Mouse (Mus musculus): ENCODE measurements around the gene C1qtnf2. TPM values are rescaled to one million over a fixed set of nuclear protein-coding genes. Genes with fewer than 3 reads are reported as not detected.

C1qtnf2 gene
- total and polyA plus RNA-seq, 3 experiments, result not detected

- Histone ChIP-seq H3K27me3 (ENCODE audit: control insufficient read depth in 1 of 2, insufficient read depth in 2 of 2, low read length in 2 of 2) (peaks cover 8 to 11% of the 10 kb centered on the region in 2 experiments), H3K9ac (ENCODE audit: control insufficient read depth, low read depth, low read length, poor library complexity, severe bottlenecking) (no peak overlapping the region), H3K27ac (ENCODE audit: control insufficient read depth, low read depth, low read length) (no peak overlapping the region), H3K9me3 (replicated peaks; ENCODE audit: insufficient read depth, low read length) (no peaks in the 10 kb centered on the region), H3K4me1 (ENCODE audit: control insufficient read depth in 1 of 2, insufficient read depth in 2 of 2, low read length in 2 of 2) (no peaks in the 10 kb centered on the region), H3K4me3 (ENCODE audit: control insufficient read depth in 1 of 2, insufficient read depth in 1 of 2, low read depth in 2 of 2, low read length in 2 of 2) (no peak overlapping the region), H3K79me2 (ENCODE audit: control insufficient read depth, insufficient read depth, low read length, poor library complexity) (no peaks in the 10 kb centered on the region), H3K36me3 (ENCODE audit: control insufficient read depth in 1 of 2, insufficient read depth in 2 of 2, low read length in 2 of 2) (no peaks in the 10 kb centered on the region)
- no peak for TF ChIP-seq NRF1 (IDR thresholded peaks at IDR 0.05; ENCODE audit: insufficient read depth, low read depth, low read length, poor library complexity, severe bottlenecking)
- no peak for TF ChIP-seq ZNF384 (IDR thresholded peaks at IDR 0.05; ENCODE audit: low read depth, low read length)
- TF ChIP-seq JUND (IDR thresholded peaks at IDR 0.05; ENCODE audit: low read depth, low read length), result no peak
- no peak for TF ChIP-seq POLR2AphosphoS2 (IDR thresholded peaks at IDR 0.05; ENCODE audit: low read length)
- no peak for TF ChIP-seq TBP (IDR thresholded peaks at IDR 0.05; ENCODE audit: low read depth, low read length)
- no peak for TF ChIP-seq POLR2A (IDR thresholded peaks at IDR 0.05; ENCODE audit: control insufficient read depth in 1 of 2, insufficient read depth in 1 of 2, low read depth in 1 of 2, low read length in 2 of 2, poor library complexity in 1 of 2)
- TF ChIP-seq HCFC1 (IDR thresholded peaks at IDR 0.05; ENCODE audit: low read depth, low read length), result no peak
- DNase-seq (ENCODE audit: low read depth, low spot score), result no peak
Observed at GRCm38 (mm10) chr11:43505188-43505587, 31.1 kb downstream of the C1qtnf2 start.

GRCm38 (mm10) chr11:43507976-43508375 is 33.9 kb downstream of the C1qtnf2 start:
- no peaks in the 10 kb centered on the region for H3K4me1 ChIP-seq (ENCODE audit: control insufficient read depth in 1 of 2, insufficient read depth in 2 of 2, low read length in 2 of 2)
- DNase-seq (ENCODE audit: low read depth, low spot score), result no peak
- H3K9ac ChIP-seq (ENCODE audit: control insufficient read depth, low read depth, low read length, poor library complexity, severe bottlenecking), result no peak overlapping the region
- H3K4me3 ChIP-seq (ENCODE audit: control insufficient read depth in 1 of 2, insufficient read depth in 1 of 2, low read depth in 2 of 2, low read length in 2 of 2), result no peak overlapping the region
- no peak for TF ChIP-seq ZC3H11A (IDR thresholded peaks at IDR 0.05; ENCODE audit: low read depth, low read length)
- no peak for TF ChIP-seq TCF12 (IDR thresholded peaks at IDR 0.05; ENCODE audit: low read depth, low read length)
- TF ChIP-seq NRF1 (IDR thresholded peaks at IDR 0.05; ENCODE audit: insufficient read depth, low read depth, low read length, poor library complexity, severe bottlenecking), result no peak
- no peak for TF ChIP-seq GATA1 (IDR thresholded peaks at IDR 0.05; ENCODE audit: low read depth, low read length)
- TF ChIP-seq SMC3 (IDR thresholded peaks at IDR 0.05; ENCODE audit: low read depth, low read length), result no peak
- H3K27ac ChIP-seq (ENCODE audit: control insufficient read depth, low read depth, low read length), result no peak overlapping the region
- H3K27me3 ChIP-seq (ENCODE audit: control insufficient read depth in 1 of 2, insufficient read depth in 2 of 2, low read length in 2 of 2), result peaks cover 6 to 11% of the 10 kb centered on the region in 2 experiments
- no peaks in the 10 kb centered on the region for H3K9me3 ChIP-seq (replicated peaks; ENCODE audit: insufficient read depth, low read length)
- H3K36me3 ChIP-seq (ENCODE audit: control insufficient read depth in 1 of 2, insufficient read depth in 2 of 2, low read length in 2 of 2), result no peaks in the 10 kb centered on the region
- no peaks in the 10 kb centered on the region for H3K79me2 ChIP-seq (ENCODE audit: control insufficient read depth, insufficient read depth, low read length, poor library complexity)

DNA sequence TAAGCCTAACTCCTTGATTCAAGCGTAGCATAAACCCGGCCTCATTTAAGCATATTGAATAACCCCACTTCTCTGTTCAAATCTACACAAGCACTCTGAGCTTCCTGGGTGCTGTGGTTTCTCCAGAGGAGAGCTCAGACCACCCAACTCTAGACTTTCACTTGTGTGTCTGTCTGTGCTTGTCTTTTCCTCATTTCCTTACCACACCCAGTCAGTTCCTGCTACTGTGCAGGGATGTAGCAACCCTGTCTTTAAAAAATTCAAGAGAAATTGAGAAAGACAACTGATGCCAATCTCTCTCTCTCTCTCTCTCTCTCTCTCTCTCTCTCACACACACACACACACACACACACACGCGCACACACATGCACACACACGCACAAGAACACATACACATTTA is 35.8 kb downstream of the C1qtnf2 start:
- H3K4me3 ChIP-seq (ENCODE audit: control insufficient read depth in 1 of 2, insufficient read depth in 1 of 2, low read depth in 2 of 2, low read length in 2 of 2), result no peak overlapping the region
- no peaks in the 10 kb centered on the region for H3K4me1 ChIP-seq (ENCODE audit: control insufficient read depth in 1 of 2, insufficient read depth in 2 of 2, low read length in 2 of 2)
- no peak overlapping the region for H3K9ac ChIP-seq (ENCODE audit: control insufficient read depth, low read depth, low read length, poor library complexity, severe bottlenecking)
- H3K9me3 ChIP-seq (replicated peaks; ENCODE audit: insufficient read depth, low read length), result no peaks in the 10 kb centered on the region
- DNase-seq (ENCODE audit: low read depth, low spot score), result no peak
- TF ChIP-seq USF1 (IDR thresholded peaks at IDR 0.05; ENCODE audit: low read depth, low read length), result no peak
- no peak for TF ChIP-seq POLR2A (IDR thresholded peaks at IDR 0.05; ENCODE audit: control insufficient read depth in 1 of 2, insufficient read depth in 1 of 2, low read depth in 1 of 2, low read length in 2 of 2, poor library complexity in 1 of 2)
- TF ChIP-seq MYB (IDR thresholded peaks at IDR 0.05; ENCODE audit: low read depth, low read length), result no peak
- TF ChIP-seq POLR2AphosphoS2 (IDR thresholded peaks at IDR 0.05; ENCODE audit: low read length), result no peak
- no peak for TF ChIP-seq GABPA (IDR thresholded peaks at IDR 0.05; ENCODE audit: low read depth, low read length)
- TF ChIP-seq TAL1 (IDR thresholded peaks at IDR 0.05; ENCODE audit: low read length), result no peak
- no peak for TF ChIP-seq ZNF384 (IDR thresholded peaks at IDR 0.05; ENCODE audit: low read depth, low read length)
- TF ChIP-seq MEF2A (IDR thresholded peaks at IDR 0.05; ENCODE audit: extremely low read depth, insufficient replicate concordance, low read depth, low read length, poor library complexity, severe bottlenecking), result no peak
- H3K79me2 ChIP-seq (ENCODE audit: control insufficient read depth, insufficient read depth, low read length, poor library complexity), result no peaks in the 10 kb centered on the region
- no peak overlapping the region for H3K27ac ChIP-seq (ENCODE audit: control insufficient read depth, low read depth, low read length)
- H3K27me3 ChIP-seq (ENCODE audit: control insufficient read depth in 1 of 2, insufficient read depth in 2 of 2, low read length in 2 of 2), result peaks cover 5 to 11% of the 10 kb centered on the region in 2 experiments
- H3K36me3 ChIP-seq (ENCODE audit: control insufficient read depth in 1 of 2, insufficient read depth in 2 of 2, low read length in 2 of 2), result no peaks in the 10 kb centered on the region

Data from MEL (cell line).